Mouse (Mus musculus): ENCODE data around the gene Siae. TPM values are rescaled to one million over a fixed set of nuclear protein-coding genes. Genes with fewer than 3 reads are reported as not detected.

Siae gene
- total RNA-seq (2023), result 10 to 100 TPM in 1 of 2 experiments, 1 to 10 TPM in 1; 9.0 to 10.3 TPM

DNA sequence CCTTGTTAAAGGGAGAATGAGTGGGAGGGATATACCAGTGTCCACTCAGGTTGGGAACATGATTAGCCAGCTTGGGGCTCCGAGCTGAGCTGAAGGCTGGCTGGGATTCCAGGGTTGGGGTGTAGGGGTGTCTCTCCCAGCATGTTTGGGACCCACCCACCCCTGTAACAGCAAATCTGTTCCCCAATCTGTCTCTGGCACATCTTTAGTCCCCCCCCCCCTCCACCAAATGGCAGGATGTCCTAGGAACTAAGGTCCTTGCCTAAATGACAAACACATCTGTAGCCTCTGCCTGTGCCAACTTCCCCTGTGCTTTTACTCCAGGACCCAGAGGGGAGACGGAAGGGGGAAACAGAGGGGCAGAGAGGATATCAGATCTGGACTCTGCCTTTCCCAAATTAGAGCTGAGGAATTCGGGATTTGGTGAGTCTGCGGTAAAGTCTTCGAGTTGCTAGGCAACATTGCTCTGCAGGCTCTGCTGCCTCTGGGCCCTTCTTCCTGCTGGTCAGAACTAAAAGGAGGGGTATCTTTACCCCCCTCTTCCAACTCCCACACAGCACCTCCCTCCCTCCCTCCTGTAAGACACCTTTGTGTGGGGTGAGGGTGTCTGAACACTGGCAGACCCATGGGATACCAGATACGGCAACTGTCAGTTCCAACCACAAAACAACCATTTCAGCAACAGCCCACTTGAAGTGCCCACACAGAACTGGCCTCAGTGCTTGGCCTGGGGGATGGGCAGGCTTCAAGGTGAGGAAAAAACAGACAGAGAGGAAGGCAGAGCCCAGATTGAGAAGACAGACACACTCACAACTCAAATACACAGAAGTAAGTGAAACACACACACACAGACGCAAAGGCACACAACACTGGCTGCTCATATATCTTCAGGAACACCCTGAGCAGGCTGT, at the start of gene Siae:
Siae (plus strand) TSS at position 861 of the 911 bp plus-strand sequence.

DNA sequence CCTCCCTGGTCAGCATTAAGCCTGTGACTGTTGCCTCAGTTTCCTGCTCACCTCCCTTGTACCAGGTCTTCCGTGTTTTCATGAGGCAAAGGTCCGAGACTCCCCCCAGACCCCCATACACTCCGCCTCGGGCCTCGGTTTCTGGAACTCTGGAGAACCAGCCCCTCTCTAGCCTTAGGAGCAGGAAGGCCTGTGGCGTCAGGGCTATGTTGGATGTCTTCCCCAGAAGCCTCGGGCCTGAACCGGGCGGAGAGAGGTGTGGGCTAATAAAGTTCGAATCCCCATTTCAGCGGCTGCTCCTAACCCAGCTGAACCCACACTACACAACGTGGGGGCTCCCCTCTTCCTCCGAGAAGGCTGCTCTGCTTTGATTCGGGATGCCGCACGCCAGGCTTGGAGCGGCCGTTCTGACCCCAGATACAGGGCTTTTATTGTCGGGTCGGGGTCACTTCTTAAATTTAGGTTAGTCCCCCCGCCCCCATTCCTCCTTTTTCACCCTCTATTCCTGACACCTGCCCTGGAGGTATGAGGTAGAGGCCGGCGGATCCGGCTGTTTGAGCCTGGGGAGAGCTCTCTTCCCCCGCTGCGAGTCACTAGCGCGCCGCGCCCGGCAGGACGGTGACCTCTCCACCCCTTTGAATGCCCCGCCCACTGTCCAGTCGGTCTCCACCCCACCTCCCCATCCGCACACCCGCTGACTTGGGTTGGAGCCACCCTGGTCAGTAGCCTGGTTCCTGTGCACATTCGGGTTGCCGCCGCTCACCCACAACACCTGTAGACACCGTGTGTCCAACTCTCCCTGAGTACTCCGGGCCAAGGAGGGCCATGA, 27.9 kb upstream of the Siae start, which contains the start of gene Esam:
Esam (plus strand) TSS at position 683 of the 829 bp plus-strand sequence.

DNA sequence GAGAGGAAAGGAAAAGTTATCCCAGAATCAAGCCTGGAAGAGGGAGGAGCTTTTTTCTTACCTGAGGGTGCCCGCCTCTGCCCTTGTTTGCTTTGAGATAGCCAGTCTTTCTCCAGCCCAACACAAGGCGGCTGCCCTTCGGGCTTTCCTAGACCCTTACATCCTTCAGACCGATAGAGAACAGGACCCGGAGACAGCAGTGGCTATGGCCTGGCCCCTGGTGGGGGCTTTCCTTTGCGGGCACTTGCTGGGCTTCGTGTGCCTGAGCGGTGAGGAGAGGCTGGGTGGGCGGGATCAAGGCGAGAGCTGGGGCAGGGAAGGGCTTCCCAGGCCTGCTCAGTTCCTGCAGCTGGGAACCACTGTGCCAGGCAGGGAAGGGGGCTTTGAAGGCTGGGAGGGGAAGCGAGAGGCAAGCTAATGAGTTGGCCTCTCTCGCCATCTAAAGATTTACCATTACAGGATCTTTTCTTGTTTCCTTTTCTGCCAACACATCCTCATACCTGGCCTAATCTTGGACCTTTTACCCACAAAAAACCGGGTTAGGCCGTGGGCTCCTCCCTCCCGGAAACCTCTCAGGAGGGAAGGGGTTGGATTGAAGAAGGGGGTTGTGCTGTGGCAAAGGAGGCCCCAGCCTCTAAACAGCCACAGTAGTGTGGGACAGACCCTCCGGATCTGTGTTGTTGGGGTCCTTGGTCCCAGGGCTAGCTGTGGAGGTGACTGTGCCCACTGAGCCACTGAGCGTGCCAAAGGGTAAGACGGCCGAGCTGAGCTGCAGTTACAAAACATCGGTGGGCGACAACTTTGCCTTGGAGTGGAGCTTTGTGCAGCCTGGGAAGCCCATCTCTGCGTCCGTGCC, 16.1 kb upstream of the Siae start, which contains the start of gene Vsig2:
Vsig2 (plus strand) TSS at position 86 of the 856 bp plus-strand sequence.

DNA sequence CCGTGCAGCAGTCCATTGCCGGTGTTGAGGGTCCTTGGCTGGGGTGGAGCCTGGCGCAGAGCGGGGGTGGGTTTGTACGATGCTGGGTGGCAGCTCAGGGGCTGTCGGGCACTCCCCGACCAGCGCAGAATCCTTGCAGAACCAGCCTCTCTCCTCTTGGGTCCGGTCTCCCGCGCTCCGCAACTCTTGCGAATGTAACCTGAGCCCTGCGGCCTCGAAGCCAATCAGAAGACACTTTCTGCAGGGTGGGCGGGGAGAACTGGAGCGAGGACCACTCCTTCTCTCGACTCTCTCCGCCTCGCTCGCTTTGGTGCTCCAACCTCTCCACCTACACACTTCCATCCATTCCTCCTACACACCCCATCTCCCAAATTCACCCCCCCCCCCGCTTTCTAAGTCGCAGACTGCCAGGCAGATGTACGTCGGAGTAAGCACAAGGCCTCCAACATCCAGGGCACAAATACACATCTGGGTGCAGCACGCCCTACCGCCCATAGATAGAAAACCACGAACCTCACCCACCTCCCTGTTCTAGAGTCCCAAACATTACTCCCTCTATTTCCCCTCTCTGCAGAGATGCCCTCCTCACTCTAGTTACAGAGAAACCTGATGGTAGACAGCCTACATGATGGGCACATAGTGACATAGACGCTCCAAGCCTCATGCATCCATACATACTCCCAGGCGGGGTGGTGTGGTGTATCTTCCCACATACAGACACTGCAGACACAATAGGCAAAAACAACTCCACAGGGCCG, 2.8 kb upstream of the Siae start, which contains the start of gene Nrgn:
Nrgn (minus strand) TSS at position 369 of the 758 bp plus-strand sequence.

DNA sequence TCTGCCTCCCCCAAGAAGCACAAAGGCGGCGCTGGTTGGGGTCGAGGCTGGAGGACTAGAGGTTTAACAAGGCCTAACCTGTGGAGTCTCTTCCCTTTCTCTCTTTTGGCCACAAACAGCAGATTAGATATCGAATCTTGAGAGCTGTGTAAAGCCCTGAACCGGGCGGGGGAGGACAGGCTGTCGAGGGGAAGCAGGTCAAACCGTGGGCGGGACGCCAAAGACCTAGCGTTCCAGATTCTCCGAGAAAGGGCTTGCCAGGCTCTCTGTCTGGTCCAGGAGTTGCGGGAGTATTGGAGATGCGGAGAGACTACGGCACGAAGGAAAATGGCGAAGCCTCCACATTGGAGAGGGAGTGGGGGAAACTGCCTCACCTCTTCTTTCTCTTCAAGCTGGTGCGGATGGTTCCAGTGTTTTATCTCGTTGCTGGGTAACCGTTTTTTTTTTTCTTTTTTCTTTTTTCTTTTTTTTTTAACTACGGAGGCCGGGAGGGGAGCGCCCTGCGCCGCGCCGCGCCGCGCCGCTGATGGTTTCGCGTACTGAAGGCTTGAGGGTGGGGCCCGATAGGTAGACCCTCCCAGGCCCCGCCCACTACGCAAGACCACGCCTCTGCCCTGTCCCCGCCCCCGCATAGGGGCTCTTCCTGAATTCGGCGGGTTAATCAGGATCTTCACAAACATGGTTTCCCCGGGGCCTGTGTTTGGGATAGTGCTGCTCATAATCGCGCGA, 57.8 kb downstream of the Siae start, which contains the start of gene Spa17:
Spa17 (minus strand) TSS at position 541 of the 729 bp plus-strand sequence.

DNA sequence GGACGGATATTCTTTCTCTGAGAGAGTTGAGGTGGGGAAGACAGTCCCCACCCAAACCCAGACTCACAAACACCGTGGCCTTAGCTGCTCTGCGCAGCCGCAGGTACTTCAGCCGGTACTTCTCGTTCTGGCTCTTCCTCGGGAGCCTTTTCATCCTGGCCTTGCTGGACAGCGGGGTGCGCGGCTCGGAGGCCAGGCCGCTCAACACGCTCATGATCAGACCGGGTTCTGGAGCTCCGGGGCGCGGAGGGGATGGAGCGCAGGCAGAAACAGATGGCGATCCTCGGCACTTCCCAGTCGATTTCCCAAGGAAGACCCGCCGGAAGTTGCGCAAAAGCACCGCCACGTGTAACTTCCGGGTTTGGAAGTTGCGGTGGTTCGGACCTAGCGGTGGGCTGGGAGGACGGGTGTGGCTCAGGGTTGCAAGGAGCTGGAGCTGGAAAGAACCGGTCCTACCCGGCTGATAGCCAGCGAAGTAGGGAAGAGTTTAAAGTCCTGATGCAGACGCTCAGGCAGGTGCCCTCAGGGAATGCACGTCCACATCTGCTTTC, 101.5 kb downstream of the Siae start, which contains the start of gene Tbrg1:
Tbrg1 (minus strand) TSS at position 382 of the 551 bp plus-strand sequence.

DNA sequence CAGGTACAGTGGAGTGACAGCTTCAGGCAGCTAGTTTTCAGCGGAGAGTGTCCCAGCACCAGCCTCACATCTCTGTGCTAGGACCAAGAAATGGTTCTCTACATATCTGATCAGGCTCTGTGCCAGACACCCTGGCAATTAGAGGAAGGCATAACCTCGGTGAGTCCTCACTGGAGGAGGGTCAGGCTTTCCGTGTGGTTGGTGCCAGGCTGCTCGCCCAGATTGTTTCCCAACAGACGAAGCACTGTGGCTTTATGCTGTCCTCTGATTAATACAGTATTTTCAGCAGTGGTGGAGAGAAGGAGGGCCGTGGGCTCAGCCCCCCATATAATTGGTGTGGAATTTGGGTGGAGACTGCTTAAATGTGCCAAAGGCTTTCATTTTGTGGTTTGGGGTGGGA, 113.6 kb downstream of the Siae start, which contains the start of gene Panx3:
Panx3 (minus strand) TSS at position 121 of the 400 bp plus-strand sequence.

Other genes with a start within 250 kb of the Siae start
- gene Ccdc15, start 207.3 kb upstream of the Siae start, total RNA-seq (2023), result 10 to 100 TPM; 10.4 to 14.6 TPM
- not detected for gene Hepacam, start 188.3 kb upstream of the Siae start, total RNA-seq (2023)
- not detected for gene Robo4, start 153.8 kb upstream of the Siae start, total RNA-seq (2023)
- under 1 TPM in 1 of 2 experiments, not detected in 1; 0.32 TPM for gene Robo3, start 122.5 kb upstream of the Siae start, total RNA-seq (2023)
- gene Msantd2, start 66.4 kb upstream of the Siae start, total RNA-seq (2023), result 10 to 100 TPM; 41.1 to 48.9 TPM
- gene Esam, start 27.6 kb upstream of the Siae start, total RNA-seq (2023), result 1 to 10 TPM in 1 of 2 experiments, under 1 TPM in 1; 0.67 to 1.6 TPM
- not detected for gene Vsig2, start 16.4 kb upstream of the Siae start, total RNA-seq (2023)
- gene Nrgn, start 2.8 kb upstream of the Siae start, total RNA-seq (2023), result 1 to 10 TPM; 2.2 to 3.6 TPM
- gene Spa17, start 58.0 kb downstream of the Siae start, total RNA-seq (2023), result not detected
- 10 to 100 TPM; 88.9 to 96.6 TPM for gene Tbrg1, start 101.6 kb downstream of the Siae start, total RNA-seq (2023)
- not detected for gene Panx3, start 113.5 kb downstream of the Siae start, total RNA-seq (2023)
- not detected for gene Olfr160, start 160.6 kb downstream of the Siae start, total RNA-seq (2023)
- not detected for gene Olfr874, start 189.4 kb downstream of the Siae start, total RNA-seq (2023)
- not detected for gene Olfr875, start 216.2 kb downstream of the Siae start, total RNA-seq (2023)
- not detected for gene Olfr876, start 247.3 kb downstream of the Siae start, total RNA-seq (2023)

All from T-cell, adult 66 days (primary cell).